Mouse (Mus musculus) CH12F3 (cell line): Measurements from ENCODE around the gene Stpg4.

ENCODE experiments used
- in situ Hi-C: fragments of 300-500 bp; cut with MboI; formaldehyde crosslinking; loops from 2 replicates; pipeline ENCODE4 v1.14.3; 2020; ENCODE audit warnings: low sequenced_read_pairs

The Stpg4 gene

GRCm38 (mm10) chr17:87447612-87448200 is 20.2 kb upstream of the Stpg4 start:
- in situ Hi-C loops = no loop called here

- in situ Hi-C loops = no loop called here
These were observed 19.4 kb upstream of the Stpg4 start, which contains the start of gene Calm2 for GRCm38 (mm10) chr17:87446767-87447611. TSS of gene Calm2 (minus strand) at chr17:87446935.

- in situ Hi-C loops = no loop called here
These were observed 18.6 kb upstream of the Stpg4 start for GRCm38 (mm10) chr17:87445917-87446766.

GRCm38 (mm10) chr17:87445337-87445916 is 17.9 kb upstream of the Stpg4 start:
- in situ Hi-C loops = no loop called here

- in situ Hi-C loops = no loop called here
These were observed 17.2 kb upstream of the Stpg4 start for GRCm38 (mm10) chr17:87444763-87445162.

GRCm38 (mm10) chr17:87441537-87441936 is 14.0 kb upstream of the Stpg4 start:
- in situ Hi-C loops = no loop called here

- in situ Hi-C loops = no loop called here
These were observed 11.9 kb upstream of the Stpg4 start for GRCm38 (mm10) chr17:87439441-87439840.

GRCm38 (mm10) chr17:87433929-87434328 is 6.4 kb upstream of the Stpg4 start:
- in situ Hi-C loops = no loop called here

- in situ Hi-C loops = no loop called here
These were observed 5.2 kb upstream of the Stpg4 start for GRCm38 (mm10) chr17:87432743-87433142.

- in situ Hi-C loops = no loop called here
These were observed 4.8 kb upstream of the Stpg4 start for GRCm38 (mm10) chr17:87432314-87432713.

- in situ Hi-C loops = no loop called here
These were observed 1.9 kb upstream of the Stpg4 start for GRCm38 (mm10) chr17:87429431-87429830.

GRCm38 (mm10) chr17:87418082-87418481 is 9.5 kb downstream of the Stpg4 start:
- in situ Hi-C loops = no loop called here

- in situ Hi-C loops = no loop called here
These were observed 20.9 kb downstream of the Stpg4 start for GRCm38 (mm10) chr17:87406646-87407045.

GRCm38 (mm10) chr17:87405576-87405975 is 22.0 kb downstream of the Stpg4 start:
- in situ Hi-C loops = no loop called here

GRCm38 (mm10) chr17:87403462-87403861 is 24.1 kb downstream of the Stpg4 start:
- in situ Hi-C loops = no loop called here

GRCm38 (mm10) chr17:87402444-87402843 is 25.1 kb downstream of the Stpg4 start:
- in situ Hi-C loops = no loop called here

- in situ Hi-C loops = no loop called here
These were observed 30.5 kb downstream of the Stpg4 start for GRCm38 (mm10) chr17:87397088-87397487.

- in situ Hi-C loops = no loop called here
These were observed 36.3 kb downstream of the Stpg4 start for GRCm38 (mm10) chr17:87391242-87391641.

GRCm38 (mm10) chr17:87387068-87387467 is 40.5 kb downstream of the Stpg4 start:
- in situ Hi-C loops = no loop called here

- in situ Hi-C loops = no loop called here
These were observed 41.7 kb downstream of the Stpg4 start for GRCm38 (mm10) chr17:87385835-87386234.

- in situ Hi-C loops = no loop called here
These were observed 46.9 kb downstream of the Stpg4 start for GRCm38 (mm10) chr17:87380681-87381080.
